Mouse (Mus musculus) gastrocnemius, postnatal 25 days (tissue): ENCODE measurements around the gene Kif19a. TPM values are rescaled to one million over a fixed set of nuclear protein-coding genes. Genes with fewer than 3 reads are reported as not detected.

Source experiments
- DNase-seq: peaks from one replicate; pipeline ENCODE4 v3.0.0; 2022
- total RNA-seq, 2 experiments: library from RNA; stranded (reverse); gene quantifications; 1 replicate in 1 of 2; 2 replicates in 1 of 2; pipeline ENCODE4 v1.2.3; 2021

Gene Kif19a
- total RNA-seq, 2 experiments from 2014 or later: 1.3 to 2.0 TPM

- no peak for DNase-seq
Measured at GRCm38 (mm10) chr11:114780076-114780475, 14.9 kb downstream of the Kif19a start.

GRCm38 (mm10) chr11:114785892-114786291, 20.7 kb downstream of the Kif19a start:
- no peak for DNase-seq

GRCm38 (mm10) chr11:114786326-114786725, 21.1 kb downstream of the Kif19a start:
- DNase-seq: no peak

- no peak for DNase-seq
Measured at GRCm38 (mm10) chr11:114787611-114788010, 22.4 kb downstream of the Kif19a start.

GRCm38 (mm10) chr11:114789061-114789714, 24.0 kb downstream of the Kif19a start:
- DNase-seq: peak; percentile 74

- no peak for DNase-seq
Measured at GRCm38 (mm10) chr11:114789716-114790115, 24.5 kb downstream of the Kif19a start.

- DNase-seq: no peak
Measured at GRCm38 (mm10) chr11:114790171-114790570, 25.0 kb downstream of the Kif19a start.

GRCm38 (mm10) chr11:114790841-114791240, 25.7 kb downstream of the Kif19a start:
- DNase-seq: no peak

- no peak for DNase-seq
Measured at GRCm38 (mm10) chr11:114791351-114791889, 26.2 kb downstream of the Kif19a start.

- DNase-seq: no peak
Measured at GRCm38 (mm10) chr11:114791891-114792411, 26.8 kb downstream of the Kif19a start.

- no peak for DNase-seq
Measured at GRCm38 (mm10) chr11:114792931-114793494, 27.8 kb downstream of the Kif19a start.

GRCm38 (mm10) chr11:114793868-114794545, 28.8 kb downstream of the Kif19a start:
- no peak for DNase-seq

GRCm38 (mm10) chr11:114794691-114795090, 29.5 kb downstream of the Kif19a start:
- no peak for DNase-seq

- peak; percentile 50 for DNase-seq
Measured at GRCm38 (mm10) chr11:114795231-114795746, 30.1 kb downstream of the Kif19a start.

- no peak for DNase-seq
Measured at GRCm38 (mm10) chr11:114795848-114796322, 30.7 kb downstream of the Kif19a start, which contains the start of gene Btbd17. Gene Btbd17 (minus strand): TSS chr11:114795945.

GRCm38 (mm10) chr11:114797176-114797575, 32.0 kb downstream of the Kif19a start:
- no peak for DNase-seq

- DNase-seq: no peak
Measured at GRCm38 (mm10) chr11:114797981-114798380, 32.8 kb downstream of the Kif19a start.

- DNase-seq: no peak
Measured at GRCm38 (mm10) chr11:114798624-114799023, 33.4 kb downstream of the Kif19a start, which contains the start of gene Gpr142. Gene Gpr142 (plus strand): TSS chr11:114798924.

GRCm38 (mm10) chr11:114801906-114802305, 36.7 kb downstream of the Kif19a start:
- DNase-seq: no peak

- DNase-seq: no peak
Measured at GRCm38 (mm10) chr11:114802540-114803267, 37.5 kb downstream of the Kif19a start.

GRCm38 (mm10) chr11:114803990-114804389, 38.8 kb downstream of the Kif19a start:
- DNase-seq: no peak

GRCm38 (mm10) chr11:114807025-114807424, 41.8 kb downstream of the Kif19a start:
- DNase-seq: no peak
